Mouse (Mus musculus) ovary, postnatal 14 days (tissue): ENCODE results near the gene Aph1a.
A peak's percentile ranks its signal among the peaks of the same experiment; 100 is the strongest.
"Not testable (repeated sequence)": the region's sequence is repeated elsewhere in the genome, so short reads cannot be mapped to it uniquely, and the experiment has no call there.

Source experiments
- DNase-seq: peaks from one replicate; pipeline ENCODE4 v3.0.0; 2022; ENCODE audit warnings: low spot score

Aph1a gene

GRCm38 (mm10) chr3:95893606-95894316 is at the start of gene Aph1a:
Gene Aph1a, plus strand, starts transcription at chr3:95893969.
- DNase-seq: peak; percentile 88

- DNase-seq: no peak
Measured at GRCm38 (mm10) chr3:95850611-95851010, 43.2 kb upstream of the Aph1a start.

GRCm38 (mm10) chr3:95851317-95851716 is 42.5 kb upstream of the Aph1a start:
- no peak for DNase-seq

- DNase-seq: peak; percentile 89
Measured at GRCm38 (mm10) chr3:95855502-95856089, 38.2 kb upstream of the Aph1a start, which contains the start of gene Prpf3. Gene Prpf3, minus strand, starts transcription at chr3:95855885.

- DNase-seq: peak; percentile 11
Measured at GRCm38 (mm10) chr3:95856115-95856514, 37.7 kb upstream of the Aph1a start.

- DNase-seq: not testable (repeated sequence)
Measured at GRCm38 (mm10) chr3:95857050-95857449, 36.7 kb upstream of the Aph1a start.

GRCm38 (mm10) chr3:95858278-95858677 is 35.5 kb upstream of the Aph1a start:
- not testable (repeated sequence) for DNase-seq

- DNase-seq: no peak
Measured at GRCm38 (mm10) chr3:95860323-95860722, 33.4 kb upstream of the Aph1a start.

- DNase-seq: no peak
Measured at GRCm38 (mm10) chr3:95861216-95861615, 32.6 kb upstream of the Aph1a start.

- peak; percentile 73 for DNase-seq
Measured at GRCm38 (mm10) chr3:95861796-95862195, 32.0 kb upstream of the Aph1a start.

GRCm38 (mm10) chr3:95863578-95863977 is 30.2 kb upstream of the Aph1a start:
- no peak for DNase-seq

- no peak for DNase-seq
Measured at GRCm38 (mm10) chr3:95865050-95865449, 28.7 kb upstream of the Aph1a start.

GRCm38 (mm10) chr3:95865571-95865970 is 28.2 kb upstream of the Aph1a start:
- no peak for DNase-seq

GRCm38 (mm10) chr3:95866071-95866470 is 27.7 kb upstream of the Aph1a start:
- no peak for DNase-seq

GRCm38 (mm10) chr3:95867408-95867807 is 26.4 kb upstream of the Aph1a start:
- no peak for DNase-seq

GRCm38 (mm10) chr3:95870976-95871375 is 22.8 kb upstream of the Aph1a start:
- DNase-seq: no peak

GRCm38 (mm10) chr3:95871392-95871867 is 22.3 kb upstream of the Aph1a start, which contains the start of gene Mrps21:
Gene Mrps21, minus strand, starts transcription at chr3:95871519.
- peak; percentile 73 for DNase-seq

- DNase-seq: no peak
Measured at GRCm38 (mm10) chr3:95872048-95872447, 21.7 kb upstream of the Aph1a start.

GRCm38 (mm10) chr3:95879063-95879462 is 14.7 kb upstream of the Aph1a start:
- no peak for DNase-seq

GRCm38 (mm10) chr3:95881979-95882815 is 11.6 kb upstream of the Aph1a start, which contains the start of gene Ciart:
Gene Ciart, minus strand, starts transcription at chr3:95882251.
- peak; percentile 86 for DNase-seq

GRCm38 (mm10) chr3:95882816-95883425 is 10.8 kb upstream of the Aph1a start:
- peak; percentile 66 for DNase-seq

GRCm38 (mm10) chr3:95884400-95884799 is 9.4 kb upstream of the Aph1a start:
- DNase-seq: no peak
